Mouse (Mus musculus) embryonic fibroblast, embryonic 13.5 days (primary cell): Measurements from ENCODE around the gene Zbtb12. TPM values are rescaled to one million over a fixed set of nuclear protein-coding genes. Genes with fewer than 3 reads are reported as not detected.
A peak's percentile ranks its signal among the peaks of the same experiment; 100 is the strongest.
"Not testable (repeated sequence)": the region's sequence is repeated elsewhere in the genome, so short reads cannot be mapped to it uniquely, and the experiment has no call there.

Source experiments
- H3K27ac ChIP-seq: 2 replicates; pipeline ENCODE4 v1.5.1; 2012; ENCODE audit warnings: low read length, control low read depth, inconsistent platforms; ENCODE audit not compliant: insufficient read depth
- H3K4me1 ChIP-seq: 2 replicates; pipeline ENCODE4 v1.6.1; 2011; ENCODE audit warnings: low read length; ENCODE audit not compliant: control insufficient read depth, insufficient read depth
- H3K4me3 ChIP-seq: 2 replicates; pipeline ENCODE4 v1.5.1; 2011; ENCODE audit warnings: mild to moderate bottlenecking, control low read depth, low read length; ENCODE audit not compliant: insufficient read depth
- CTCF ChIP-seq: IDR thresholded peaks from 2 replicates; pipeline ENCODE4 v1.5.1; 2011; ENCODE audit warnings: mild to moderate bottlenecking, control low read depth, low read length, moderate library complexity, borderline replicate concordance; ENCODE audit not compliant: insufficient read depth
- POLR2A ChIP-seq: IDR thresholded peaks from 2 replicates; pipeline ENCODE4 v1.6.1; 2011; ENCODE audit warnings: low read depth, mild to moderate bottlenecking, control low read depth, low read length, moderate library complexity
- polyA plus RNA-seq: library from polyadenylated mRNA; stranded (reverse); fragments of >200 nt; gene quantifications from 2 replicates; pipeline ENCODE4 v1.2.4, GENCODE M21; 2011; ENCODE audit warnings: low read depth; ENCODE audit not compliant: missing spikeins, insufficient read length

The Zbtb12 gene
- 12.3 and 16.2 TPM in 2 replicates for polyA plus RNA-seq

DNA sequence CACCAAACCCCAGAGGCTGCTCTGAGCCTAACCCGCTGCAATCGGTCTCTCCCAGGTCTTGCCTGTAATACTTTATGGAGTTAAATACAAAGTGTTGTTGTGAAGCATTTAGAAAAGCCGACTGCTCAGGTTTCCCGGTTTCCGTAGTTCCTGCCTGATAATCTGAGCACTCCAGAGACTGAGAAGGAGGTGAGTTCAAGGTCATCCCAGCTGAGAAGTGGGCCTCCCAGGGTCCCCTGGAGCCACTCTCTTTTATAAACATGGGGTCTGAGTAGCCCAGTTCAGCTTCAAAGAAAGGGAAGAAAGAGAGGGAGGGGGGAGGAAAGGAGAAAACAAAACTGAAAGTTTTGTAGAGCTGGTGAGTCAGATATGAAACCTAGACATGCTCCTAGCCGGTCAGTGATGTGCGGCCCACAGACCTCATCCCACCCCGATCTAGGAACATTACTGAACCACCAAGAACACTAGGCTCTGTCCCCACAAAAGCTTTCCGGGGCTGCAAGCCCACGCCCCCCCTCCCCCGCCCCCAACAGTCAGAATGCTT, at the start of gene Zbtb12:
Gene Zbtb12 (plus strand): TSS at position 148 of the 544 bp plus-strand sequence.
- Histone ChIP-seq H3K4me1 (peaks cover 4% of the 10 kb centered on the region; the same call in 1 of the 2 replicates), H3K27ac (0 out of 2 replicates have a peak within 1 kb of the TSS, but pooled peaks have one; percentile 23), H3K4me3 (no peak within 1 kb of the TSS)
- TF ChIP-seq CTCF, result no peak
- no peak for TF ChIP-seq POLR2A

DNA sequence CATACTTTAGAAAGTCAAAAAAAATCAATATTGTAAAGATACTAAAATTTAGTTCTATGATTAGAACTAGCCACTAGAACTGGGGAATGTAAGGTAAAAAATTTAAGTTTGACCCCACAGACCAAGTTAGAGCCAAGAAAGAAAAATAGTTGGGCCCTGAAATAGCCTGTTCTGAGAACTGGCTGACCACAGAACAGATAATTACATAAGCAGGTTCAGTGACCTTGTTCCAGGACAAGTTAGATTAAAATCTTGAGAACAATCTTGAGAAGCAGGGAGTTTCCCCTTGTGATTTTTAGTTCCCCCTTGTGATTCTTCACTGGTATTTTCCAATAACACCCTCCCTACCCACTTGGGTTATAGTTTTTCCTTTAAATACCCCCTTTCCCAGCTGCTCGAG, 48.5 kb upstream of the Zbtb12 start:
- not testable (repeated sequence) for H3K4me3 ChIP-seq, H3K4me1 ChIP-seq

DNA sequence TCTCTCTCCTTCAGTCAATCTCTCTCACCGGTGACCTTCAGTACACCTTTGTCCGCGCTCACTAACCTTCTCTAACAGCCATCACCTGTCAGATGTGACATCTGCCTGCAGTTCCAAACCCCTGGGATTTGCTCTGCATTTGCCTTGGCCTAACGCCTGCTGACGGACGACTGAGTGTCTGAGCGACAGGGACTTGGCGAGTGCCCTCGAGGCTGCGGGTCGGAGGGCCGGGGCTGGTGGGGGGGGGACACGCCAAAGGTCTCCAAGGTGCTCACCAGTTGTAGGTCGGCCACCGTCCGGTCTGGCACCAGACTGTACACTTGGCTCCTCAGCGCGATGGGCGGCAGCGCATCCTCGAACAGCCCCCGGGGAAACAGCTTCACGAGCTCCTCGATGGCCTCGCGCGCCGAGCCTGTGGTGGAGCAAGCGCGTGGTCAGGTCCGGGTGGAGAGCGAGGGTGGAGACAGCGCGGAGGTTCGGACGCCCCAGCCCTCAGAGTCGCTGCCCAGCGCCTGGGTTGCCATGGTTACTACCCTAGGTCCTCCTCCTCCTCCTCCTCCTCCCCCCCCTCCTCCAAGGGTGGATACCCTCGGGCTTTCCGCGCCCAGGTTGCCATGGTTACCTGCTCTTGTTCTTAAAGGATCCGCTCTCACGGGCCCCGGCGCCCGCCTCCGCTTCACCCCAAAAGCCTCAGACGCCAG, 43.0 kb upstream of the Zbtb12 start:
- H3K27ac ChIP-seq, result peak overlapping the region; percentile 75
- TF ChIP-seq CTCF, result no peak
- TF ChIP-seq POLR2A, result no peak
- H3K4me3 ChIP-seq, result peak overlapping the region; percentile 85
- H3K4me1 ChIP-seq, result peaks cover 7% of the 10 kb centered on the region

More for the DNA sequence above, 48.5 kb upstream of the Zbtb12 start:
- not testable (repeated sequence) for H3K27ac ChIP-seq

DNA sequence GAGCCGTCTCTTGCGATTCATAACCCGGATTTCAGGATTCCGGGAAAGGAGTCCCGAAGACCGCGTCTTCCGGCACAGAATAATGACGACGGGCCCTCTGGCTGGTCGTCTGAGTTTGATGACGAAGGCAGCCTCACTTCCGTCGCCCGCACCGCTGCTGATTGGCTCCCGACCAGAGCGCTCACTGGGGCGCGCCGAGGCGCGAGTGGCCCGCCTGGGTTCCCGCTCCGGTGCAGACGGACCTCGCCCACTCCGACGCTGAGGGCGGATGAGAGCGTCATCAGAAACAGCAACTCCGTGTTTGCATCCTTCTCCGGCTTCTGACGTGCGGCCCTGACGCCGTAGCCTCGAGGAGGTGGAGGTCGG, 42.4 kb upstream of the Zbtb12 start, which contains the start of the genes Stk19 and Dxo:
Gene Stk19 (minus strand): TSS at position 90 of the 366 bp plus-strand sequence.
Gene Dxo (plus strand): TSS at position 164 of the 366 bp plus-strand sequence.
- Histone ChIP-seq H3K4me3 (peak within 1 kb of the TSS; percentile 85), H3K4me1 (peaks cover 7% of the 10 kb centered on the region), H3K27ac (peak within 1 kb of the TSS; percentile 75)
- peak; percentile 90 for TF ChIP-seq POLR2A
- TF ChIP-seq CTCF, result no peak

DNA sequence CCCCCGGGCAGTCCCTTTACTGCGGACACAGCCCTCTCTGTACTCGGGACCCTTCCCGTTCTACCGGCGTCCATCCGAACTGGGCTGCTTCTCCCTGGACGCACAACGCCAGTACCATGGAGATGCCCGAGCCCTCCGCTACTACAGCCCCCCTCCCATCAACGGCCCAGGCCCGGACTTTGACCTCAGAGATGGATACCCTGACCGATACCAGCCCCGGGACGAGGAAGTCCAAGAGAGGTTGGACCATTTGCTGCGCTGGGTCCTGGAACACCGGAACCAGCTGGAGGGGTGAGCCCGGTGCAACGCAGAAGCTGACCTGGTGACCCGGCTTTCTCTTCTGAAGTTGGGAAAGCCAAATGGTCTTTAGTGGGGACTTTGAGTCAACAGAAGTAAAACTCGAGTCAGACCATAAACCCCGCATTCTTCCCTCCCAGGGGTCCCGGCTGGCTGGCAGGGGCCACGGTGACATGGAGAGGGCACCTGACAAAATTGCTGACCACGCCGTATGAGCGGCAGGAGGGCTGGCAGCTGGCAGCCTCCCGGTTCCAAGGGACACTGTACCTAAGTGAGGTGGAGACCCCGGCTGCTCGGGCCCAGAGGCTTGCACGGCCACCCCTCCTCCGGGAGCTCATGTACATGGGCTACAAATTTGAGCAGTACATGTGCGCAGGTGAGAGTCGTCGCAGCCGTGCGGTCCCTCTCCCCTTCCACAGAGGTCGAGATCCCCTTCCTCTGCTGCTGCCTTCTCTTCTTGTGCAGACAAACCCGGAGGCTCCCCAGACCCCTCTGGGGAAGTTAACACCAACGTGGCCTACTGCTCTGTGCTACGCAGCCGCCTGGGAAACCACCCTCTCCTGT, 41.6 kb upstream of the Zbtb12 start:
- TF ChIP-seq POLR2A (no peak), CTCF (no peak)
- peaks cover 7% of the 10 kb centered on the region for H3K4me1 ChIP-seq
- 0 out of 2 replicates have a peak overlapping the region, but pooled peaks have one; percentile 26 for H3K27ac ChIP-seq
- H3K4me3 ChIP-seq, result peak overlapping the region; percentile 85

DNA sequence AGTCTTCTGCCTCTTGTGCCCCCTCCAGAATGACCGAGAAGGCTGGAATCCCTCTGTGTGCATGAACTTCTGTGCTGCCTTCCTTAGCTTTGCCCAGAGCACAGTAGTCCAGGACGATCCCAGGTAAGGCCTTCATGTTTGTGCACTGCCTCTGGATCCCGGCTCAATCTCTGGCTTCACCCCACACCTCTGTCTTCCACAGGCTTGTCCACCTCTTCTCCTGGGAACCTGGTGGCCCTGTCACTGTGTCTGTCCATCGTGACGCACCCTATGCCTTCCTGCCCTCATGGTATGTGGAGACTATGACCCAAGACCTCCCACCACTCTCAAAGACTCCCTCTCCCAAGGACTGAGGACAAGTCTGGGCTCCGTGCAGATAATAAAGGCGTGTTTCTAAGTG, 40.5 kb upstream of the Zbtb12 start:
- no peak overlapping the region for H3K27ac ChIP-seq
- no peak for TF ChIP-seq CTCF
- TF ChIP-seq POLR2A, result no peak
- peaks cover 7% of the 10 kb centered on the region for H3K4me1 ChIP-seq
- no peak overlapping the region for H3K4me3 ChIP-seq

DNA sequence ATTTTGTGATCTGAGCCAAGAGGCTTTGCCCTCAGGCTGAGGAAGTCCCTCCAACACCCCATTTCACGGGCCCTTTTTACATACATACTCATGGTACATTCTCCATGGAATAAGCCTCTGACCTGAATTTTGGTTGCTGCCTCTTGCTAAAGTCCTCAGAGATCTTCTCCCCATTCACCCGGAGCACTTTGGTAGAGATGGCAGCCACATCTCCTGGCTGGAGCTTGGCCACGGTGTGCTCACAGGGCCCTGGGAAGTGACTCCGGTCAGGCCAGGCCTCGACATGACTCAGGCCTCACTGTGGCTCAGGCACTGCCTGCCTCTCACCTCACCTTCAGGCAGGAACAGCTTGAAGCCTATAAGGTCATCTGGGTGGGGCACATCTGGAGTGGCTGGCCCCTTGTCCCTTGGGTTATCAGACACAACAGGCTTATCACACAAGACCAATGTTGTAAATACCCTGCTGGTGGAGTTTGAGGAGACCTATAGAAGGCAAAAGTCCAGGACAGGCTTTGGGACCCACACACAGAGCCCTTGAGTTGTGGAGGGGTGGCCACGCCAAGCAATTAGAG, 38.5 kb upstream of the Zbtb12 start:
- Histone ChIP-seq H3K4me1 (peaks cover 4% of the 10 kb centered on the region), H3K4me3 (no peak overlapping the region), H3K27ac (no peak overlapping the region)
- TF ChIP-seq CTCF, result no peak
- no peak for TF ChIP-seq POLR2A

DNA sequence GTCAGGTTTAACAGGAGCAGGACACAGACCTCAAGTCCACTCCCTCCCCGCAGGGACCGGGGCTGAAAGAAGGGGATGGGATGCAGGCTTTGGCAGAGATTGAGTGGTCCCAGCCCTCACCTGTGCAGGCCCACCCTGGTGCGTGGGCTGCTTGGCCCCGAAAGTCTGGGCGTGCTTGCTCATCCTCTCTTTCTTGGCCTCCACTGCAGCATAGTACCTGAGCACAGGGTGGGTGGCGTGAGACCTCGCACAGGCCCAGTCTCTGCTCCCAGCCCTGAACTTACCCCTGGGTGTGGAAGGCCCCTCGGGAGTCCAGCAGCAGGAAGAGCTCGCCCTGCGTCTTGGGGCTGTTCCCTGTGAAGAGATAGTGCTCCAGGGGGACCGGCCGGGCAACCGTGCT, 34.4 kb upstream of the Zbtb12 start:
- Histone ChIP-seq H3K4me1 (no peaks in the 10 kb centered on the region), H3K4me3 (no peak overlapping the region), H3K27ac (no peak overlapping the region)
- TF ChIP-seq POLR2A (no peak), CTCF (no peak)

DNA sequence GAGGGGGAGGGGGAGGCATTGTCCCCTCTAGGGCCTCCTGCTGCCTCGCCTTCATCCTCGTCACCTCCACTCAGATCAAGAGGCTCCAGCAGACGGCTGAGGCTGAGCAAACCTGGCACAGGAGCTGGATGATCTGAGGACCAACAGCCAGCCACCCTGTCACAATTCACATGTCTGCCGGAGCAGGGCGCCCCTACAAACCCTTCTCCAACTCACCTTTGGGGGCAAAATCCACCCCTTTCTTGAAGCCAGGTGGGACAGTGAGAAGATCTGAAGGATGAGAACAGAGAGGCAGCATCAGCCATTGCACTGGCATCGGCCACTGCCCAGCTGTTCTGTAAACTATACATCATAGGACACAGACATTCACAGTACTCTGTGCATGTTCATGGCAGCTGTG, 32.1 kb upstream of the Zbtb12 start:
- Histone ChIP-seq H3K4me3 (no peak overlapping the region), H3K4me1 (0 out of 2 replicates have a peak, but pooled peaks cover 3% of the 10 kb centered on the region), H3K27ac (no peak overlapping the region)
- TF ChIP-seq CTCF, result no peak
- TF ChIP-seq POLR2A, result no peak

DNA sequence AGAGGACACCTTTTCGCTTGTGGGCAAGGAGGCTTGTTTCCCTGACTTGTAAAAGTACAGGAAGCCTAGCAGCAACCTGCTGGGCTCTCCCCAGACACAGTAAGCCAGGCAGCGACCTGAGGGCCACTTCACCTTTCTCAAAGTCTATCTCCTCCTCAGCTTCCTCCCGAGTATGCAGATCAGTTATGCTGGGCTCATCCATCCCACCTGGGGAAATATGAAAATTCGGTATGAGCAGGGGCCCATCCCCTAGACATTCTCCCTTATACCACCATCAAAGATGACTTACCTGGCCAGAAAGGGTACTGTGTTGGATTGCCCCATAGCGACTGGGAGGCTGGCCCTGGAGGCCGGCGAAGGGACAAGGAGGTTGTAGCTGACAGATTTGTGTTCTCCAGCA, 31.7 kb upstream of the Zbtb12 start:
- Histone ChIP-seq H3K4me3 (no peak overlapping the region), H3K4me1 (0 out of 2 replicates have a peak, but pooled peaks cover 3% of the 10 kb centered on the region), H3K27ac (no peak overlapping the region)
- TF ChIP-seq POLR2A (no peak), CTCF (no peak)
